Mouse (Mus musculus) hindbrain, embryonic 15.5 days (tissue): ENCODE results near the gene Nagpa. TPM values are rescaled to one million over a fixed set of nuclear protein-coding genes. Genes with fewer than 3 reads are reported as not detected.
"Not testable (repeated sequence)": the region's sequence is repeated elsewhere in the genome, so short reads cannot be mapped to it uniquely, and the experiment has no call there.

Experiments used
- ATAC-seq: fragments of 200-750 bp; cut with Nextera tagmentation; 2 replicates; pipeline ENCODE4 v1.8.0; 2017; ENCODE audit warnings: low read depth, moderate number of reproducible peaks, moderate TSS enrichment; ENCODE audit not compliant: low FRiP score
- H3K27ac ChIP-seq: fragments of 300-500 bp; sonication (generic); replicated peaks from 2 replicates; pipeline ENCODE4 v1.5.1; 2015; ENCODE audit warnings: mild to moderate bottlenecking, inconsistent platforms
- H3K27me3 ChIP-seq: fragments of 300-500 bp; sonication (generic); 2 replicates; pipeline ENCODE4 v1.6.1; 2015; ENCODE audit warnings: control low read depth, inconsistent platforms
- H3K36me3 ChIP-seq: fragments of 300-500 bp; sonication (generic); 2 replicates; pipeline ENCODE4 v1.6.1; 2015; ENCODE audit warnings: control low read depth, inconsistent platforms
- H3K4me1 ChIP-seq: fragments of 300-500 bp; sonication (generic); replicated peaks from 2 replicates; pipeline ENCODE4 v1.6.1; 2015; ENCODE audit warnings: control low read depth, inconsistent platforms
- H3K4me2 ChIP-seq: fragments of 300-500 bp; sonication (generic); 2 replicates; pipeline ENCODE4 v1.6.1; 2015; ENCODE audit warnings: moderate library complexity, mild to moderate bottlenecking, inconsistent platforms
- H3K4me3 ChIP-seq: fragments of 300-500 bp; sonication (generic); 2 replicates; pipeline ENCODE4 v1.5.1; 2015; ENCODE audit warnings: mild to moderate bottlenecking, inconsistent platforms
- H3K9ac ChIP-seq: fragments of 300-500 bp; sonication (generic); 2 replicates; pipeline ENCODE4 v1.6.1; 2015; ENCODE audit warnings: inconsistent platforms
- H3K9me3 ChIP-seq: fragments of 300-500 bp; sonication (generic); 2 replicates; pipeline ENCODE4 v1.6.1; 2016; ENCODE audit warnings: control low read depth, inconsistent platforms
- WGBS: fragments of 180-500 bp; shearing (Covaris S2); methylation state at CpG from one replicate; pipeline ENCODE4 v1.1.7; 2015; 5-methylcytosine and 5-hydroxymethylcytosine counted together
- polyA plus RNA-seq: library from polyadenylated mRNA; unstranded; fragments of >200 nt; fragmentation: Nextera tagmentation; extraction: Ambion mirVana; gene quantifications from 2 replicates; pipeline ENCODE4 v1.2.1, GENCODE M21; 2015

The Nagpa gene
- polyA plus RNA-seq = 12.2 and 13.0 TPM in 2 replicates

DNA sequence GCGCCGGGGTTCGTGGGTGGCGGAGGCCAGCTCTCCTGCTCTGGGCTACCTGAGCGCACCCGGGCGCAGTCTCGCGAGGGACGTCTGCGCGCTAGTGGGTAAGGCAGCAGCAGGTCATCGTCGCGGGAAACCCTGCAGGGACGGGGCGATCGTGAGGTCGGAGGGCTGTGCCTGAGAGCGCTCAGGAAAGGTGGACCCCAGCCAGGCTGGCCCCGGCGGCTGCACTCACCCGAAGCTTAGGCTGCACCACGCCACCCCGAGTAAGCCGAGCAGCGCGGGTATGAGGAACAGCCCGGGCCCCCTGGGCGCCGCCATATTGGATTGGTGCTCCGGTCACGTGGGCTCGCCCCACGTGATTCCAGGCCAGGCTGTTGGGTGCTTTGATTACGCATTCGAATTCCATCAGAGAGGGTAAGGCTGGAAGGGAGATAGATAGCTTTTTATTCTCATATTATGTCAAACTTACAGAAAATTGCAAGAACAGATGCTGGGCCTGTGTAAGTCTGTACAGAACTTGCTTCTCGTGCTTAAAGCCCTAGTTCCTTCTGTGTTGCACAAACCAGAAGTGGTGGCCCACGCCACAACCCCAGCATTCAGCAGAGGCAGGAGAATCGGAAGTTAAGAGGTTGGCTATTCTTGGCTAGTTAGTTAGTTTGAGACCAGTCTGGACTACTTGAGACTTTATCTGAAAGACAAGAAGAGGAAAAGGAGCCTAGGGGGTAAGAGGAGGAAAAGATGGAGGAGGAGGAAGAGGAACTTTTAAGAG lies at the start of gene Nagpa:
TSS of gene Nagpa (minus strand) at position 345 of the 766 bp plus-strand sequence.
- H3K36me3 ChIP-seq = no peaks in the 10 kb centered on the region
- no peaks in the 10 kb centered on the region for H3K9me3 ChIP-seq
- H3K27me3 ChIP-seq = no peaks in the 10 kb centered on the region
- ATAC-seq = peak; percentile 94
- peaks cover 16% of the 10 kb centered on the region for H3K4me1 ChIP-seq
- H3K27ac ChIP-seq = no peak within 1 kb of the TSS; the same call in 1 of the 2 replicates
- peak within 1 kb of the TSS; percentile 62 for H3K9ac ChIP-seq
- WGBS = 4% methylated on average over 39 of the region's 40 CpGs
- peak within 1 kb of the TSS; percentile 86 for H3K4me3 ChIP-seq
- H3K4me2 ChIP-seq = peak within 1 kb of the TSS; percentile 97

DNA sequence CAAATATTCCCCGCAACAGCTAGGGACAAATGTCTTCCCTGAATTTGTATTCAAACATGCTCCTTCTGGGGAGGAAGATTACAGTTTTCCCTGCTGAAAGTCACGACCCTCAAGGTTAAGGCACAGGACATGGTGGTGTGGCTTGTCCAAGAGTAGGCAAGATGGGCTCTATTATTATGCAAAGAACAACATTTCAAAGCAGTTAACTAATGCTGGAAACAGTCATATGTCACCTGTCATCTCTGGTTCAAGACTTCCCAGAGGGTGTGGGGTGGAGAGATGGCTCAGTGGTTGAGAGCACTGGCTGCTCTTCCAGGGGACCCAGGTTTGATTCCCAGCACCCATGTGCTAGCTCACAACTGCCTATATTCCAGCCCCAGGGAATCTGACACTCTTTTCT lies 48.4 kb upstream of the Nagpa start:
- Histone ChIP-seq H3K9me3 (no peaks in the 10 kb centered on the region), H3K4me1 (peaks cover 16% of the 10 kb centered on the region), H3K4me2 (no peak overlapping the region), H3K9ac (no peak overlapping the region), H3K27ac (no peak overlapping the region), H3K36me3 (peaks cover 5% of the 10 kb centered on the region; the same call in 1 of the 2 replicates), H3K27me3 (no peaks in the 10 kb centered on the region), H3K4me3 (no peak overlapping the region)
- WGBS = 90% methylated on average over 2 of the region's 2 CpGs
- ATAC-seq = no peak

DNA sequence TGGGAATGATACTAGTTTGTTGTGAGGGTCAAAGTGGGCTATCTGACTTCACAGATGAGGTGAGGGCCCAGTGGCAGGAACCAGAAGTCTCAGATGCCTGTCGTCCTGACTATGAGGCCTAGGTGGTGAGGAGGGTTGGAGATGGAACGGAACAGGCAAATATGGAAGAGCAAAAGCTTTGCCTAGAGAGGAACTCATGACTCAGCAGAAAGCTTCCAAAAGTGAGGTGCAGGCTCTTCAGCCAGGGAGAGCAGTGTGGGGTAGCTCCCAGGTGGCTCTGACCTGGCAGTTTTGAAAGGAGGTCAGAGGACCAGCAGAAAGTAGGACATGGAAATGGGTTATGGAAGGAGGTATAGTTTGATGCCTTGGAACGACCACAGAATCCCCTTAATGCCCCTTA lies 47.1 kb upstream of the Nagpa start:
- peaks cover 9% of the 10 kb centered on the region for H3K4me1 ChIP-seq
- no peaks in the 10 kb centered on the region for H3K27me3 ChIP-seq
- H3K9me3 ChIP-seq = no peaks in the 10 kb centered on the region
- 87% methylated on average over 3 of the region's 3 CpGs for WGBS
- H3K4me2 ChIP-seq = no peak overlapping the region
- H3K27ac ChIP-seq = no peak overlapping the region
- no peak overlapping the region for H3K9ac ChIP-seq
- H3K36me3 ChIP-seq = peaks cover 6% of the 10 kb centered on the region; the same call in 1 of the 2 replicates
- no peak overlapping the region for H3K4me3 ChIP-seq
- ATAC-seq = no peak

DNA sequence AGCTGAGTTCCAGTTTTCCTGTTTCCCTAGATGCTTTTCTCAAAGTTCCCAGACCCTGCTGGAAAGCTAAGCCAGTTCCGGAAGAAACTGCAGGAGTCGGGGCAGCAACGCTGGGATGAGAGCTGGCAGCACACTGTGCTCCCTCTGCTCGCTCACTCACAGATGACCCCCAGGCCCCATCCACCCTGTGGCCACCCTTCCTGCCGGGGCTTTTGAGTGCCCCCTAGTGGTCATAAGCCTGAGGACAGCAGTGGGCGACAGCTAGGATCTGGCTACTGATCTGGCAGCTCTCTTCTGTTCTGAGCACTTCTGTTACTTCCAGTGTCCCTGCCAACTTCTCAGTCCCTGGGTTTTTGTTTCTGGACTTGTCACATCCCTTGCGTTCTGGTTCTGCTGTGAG lies 40.6 kb upstream of the Nagpa start:
- peaks cover 34% of the 10 kb centered on the region for H3K36me3 ChIP-seq
- no peak; the same call in 1 of the 2 replicates for ATAC-seq

DNA sequence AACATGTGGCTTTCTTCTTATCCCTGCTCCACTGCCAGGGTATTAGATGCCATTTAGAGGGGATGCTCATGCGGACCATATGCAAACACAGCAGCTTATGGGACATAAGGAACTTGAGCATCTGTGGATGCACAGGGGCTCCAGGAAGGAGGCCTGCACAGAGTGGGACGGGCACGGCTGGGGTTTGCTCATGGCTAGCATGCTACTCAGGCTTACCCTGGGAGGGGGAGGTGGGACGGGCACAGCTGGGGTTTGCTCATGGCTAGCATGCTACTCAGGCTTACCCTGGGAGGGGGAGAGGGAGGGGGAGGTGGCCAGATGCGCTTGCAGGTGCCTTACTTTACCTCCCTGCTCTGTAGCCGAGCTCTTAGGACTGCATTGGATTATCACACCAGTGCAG lies 39.1 kb upstream of the Nagpa start:
- no peak overlapping the region for H3K27ac ChIP-seq
- no peak overlapping the region for H3K4me3 ChIP-seq
- H3K4me2 ChIP-seq = no peak overlapping the region
- no peak overlapping the region for H3K9ac ChIP-seq
- H3K4me1 ChIP-seq = no peaks in the 10 kb centered on the region
- no peak for ATAC-seq
- no peaks in the 10 kb centered on the region for H3K9me3 ChIP-seq
- 94% methylated on average over 6 of the region's 6 CpGs for WGBS
- peaks cover 39% of the 10 kb centered on the region for H3K36me3 ChIP-seq
- no peaks in the 10 kb centered on the region for H3K27me3 ChIP-seq

More for the DNA sequence above, 40.6 kb upstream of the Nagpa start:
- H3K4me2 ChIP-seq = no peak overlapping the region
- no peaks in the 10 kb centered on the region for H3K27me3 ChIP-seq
- no peaks in the 10 kb centered on the region for H3K4me1 ChIP-seq
- no peak overlapping the region for H3K27ac ChIP-seq
- no peak overlapping the region for H3K9ac ChIP-seq
- H3K4me3 ChIP-seq = no peak overlapping the region
- H3K9me3 ChIP-seq = no peaks in the 10 kb centered on the region
- WGBS = 38% methylated on average over 7 of the region's 7 CpGs

DNA sequence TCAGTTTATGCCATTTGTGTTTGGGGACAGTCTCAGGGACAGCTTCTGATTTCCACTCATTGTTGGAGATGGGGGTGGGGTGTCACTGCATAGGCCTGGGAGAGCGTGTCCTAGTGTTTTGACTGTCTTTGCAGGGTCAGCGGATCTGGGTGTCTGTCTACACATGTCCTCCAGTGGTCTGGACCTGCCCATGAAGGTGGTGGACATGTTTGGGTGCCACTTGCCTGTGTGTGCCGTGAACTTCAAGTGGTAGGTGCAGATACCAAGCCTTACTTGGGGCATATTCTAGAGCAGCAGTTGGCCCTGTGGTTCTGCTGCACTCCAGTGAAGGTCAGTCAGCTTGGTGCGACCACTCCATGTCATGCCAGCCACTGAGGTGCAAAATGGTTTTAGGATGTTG lies 38.5 kb upstream of the Nagpa start:
- H3K9me3 ChIP-seq = no peaks in the 10 kb centered on the region
- H3K9ac ChIP-seq = no peak overlapping the region
- no peak overlapping the region for H3K4me3 ChIP-seq
- WGBS = 95% methylated on average over 4 of the region's 4 CpGs
- ATAC-seq = no peak
- H3K36me3 ChIP-seq = peaks cover 34% of the 10 kb centered on the region
- no peak overlapping the region for H3K4me2 ChIP-seq
- no peaks in the 10 kb centered on the region for H3K27me3 ChIP-seq
- no peaks in the 10 kb centered on the region for H3K4me1 ChIP-seq
- no peak overlapping the region for H3K27ac ChIP-seq

DNA sequence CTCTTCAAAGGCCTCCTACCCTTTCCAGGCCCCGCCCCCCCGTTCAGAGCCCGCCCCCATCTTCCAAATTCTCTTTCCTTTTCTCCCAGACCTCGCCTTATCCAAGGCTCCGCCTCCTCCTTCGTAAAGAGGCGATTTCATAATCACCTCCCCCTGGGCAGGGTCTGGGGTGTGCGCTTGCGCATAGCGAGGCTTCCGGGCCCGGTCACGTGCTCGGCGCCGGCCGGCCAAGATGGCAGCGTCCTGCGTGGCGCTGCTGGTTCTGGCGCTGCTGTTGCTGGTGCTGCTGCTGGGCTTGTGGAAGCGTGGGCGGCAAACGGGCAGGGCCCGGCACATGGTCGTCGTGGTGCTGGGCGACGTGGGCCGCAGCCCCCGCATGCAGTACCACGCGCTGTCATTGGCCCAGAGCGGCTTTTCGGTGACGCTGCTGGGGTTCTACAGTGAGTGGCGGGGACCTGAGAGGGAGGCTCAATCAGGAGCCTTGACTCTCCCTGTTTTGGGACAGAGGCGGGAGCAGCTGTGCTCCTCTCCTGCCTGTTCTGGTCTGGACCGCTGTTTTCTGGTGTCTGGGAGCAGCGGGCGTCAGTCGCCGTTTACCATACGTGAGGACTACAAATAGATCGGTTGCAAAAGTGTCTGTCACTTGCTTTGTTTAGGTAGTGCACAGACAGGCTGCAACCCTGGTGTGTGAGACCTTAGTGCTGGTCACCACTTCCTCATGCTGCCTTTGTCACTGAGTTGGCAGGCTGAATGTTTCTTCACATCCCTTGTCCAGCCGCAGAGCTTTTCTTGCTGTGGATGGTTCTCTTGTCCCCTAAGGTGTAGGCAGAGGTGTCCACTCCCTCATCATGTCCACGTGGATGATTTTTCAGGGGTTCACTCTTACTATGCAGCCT lies 29.9 kb upstream of the Nagpa start, which contains the start of gene Alg1:
TSS of gene Alg1 (plus strand) at position 204 of the 896 bp plus-strand sequence.
- Histone ChIP-seq H3K9ac (peak within 1 kb of the TSS; percentile 70), H3K27ac (peak within 1 kb of the TSS; percentile 74), H3K27me3 (peaks cover 3% of the 10 kb centered on the region; the same call in 1 of the 2 replicates), H3K4me1 (peaks cover 19% of the 10 kb centered on the region), H3K36me3 (no peaks in the 10 kb centered on the region), H3K4me3 (peak within 1 kb of the TSS; percentile 70), H3K9me3 (no peaks in the 10 kb centered on the region), H3K4me2 (peak within 1 kb of the TSS; percentile 66)
- WGBS = 2% methylated on average over 47 of the region's 47 CpGs
- peak; percentile 97 for ATAC-seq

DNA sequence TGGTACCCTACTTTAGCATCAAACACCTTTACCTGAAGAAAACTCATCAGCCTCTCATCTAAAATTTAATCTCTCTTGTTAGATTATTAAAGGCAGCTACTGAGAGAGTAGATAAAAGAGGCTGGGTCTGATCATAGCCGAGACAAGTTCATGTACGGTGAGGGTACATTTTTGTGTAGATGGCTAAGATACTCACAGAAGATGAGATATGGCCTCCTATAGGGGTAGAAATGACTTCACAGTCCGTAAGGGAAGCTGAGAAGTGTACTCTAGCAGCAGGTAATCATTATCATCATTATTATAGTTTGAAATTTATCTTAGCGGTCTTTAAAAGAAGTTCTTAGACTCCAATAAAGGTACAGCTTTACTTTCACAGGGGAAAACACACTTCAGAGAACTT lies 29.2 kb upstream of the Nagpa start:
- H3K27ac ChIP-seq = no peak overlapping the region
- no peak for ATAC-seq
- H3K9me3 ChIP-seq = no peaks in the 10 kb centered on the region
- 68% methylated on average over 4 of the region's 4 CpGs for WGBS
- H3K4me1 ChIP-seq = peaks cover 19% of the 10 kb centered on the region
- peak overlapping the region; percentile 66 for H3K4me2 ChIP-seq
- peaks cover 3% of the 10 kb centered on the region; the same call in 1 of the 2 replicates for H3K27me3 ChIP-seq
- H3K4me3 ChIP-seq = peak overlapping the region; percentile 70
- H3K36me3 ChIP-seq = no peaks in the 10 kb centered on the region
- no peak overlapping the region for H3K9ac ChIP-seq

DNA sequence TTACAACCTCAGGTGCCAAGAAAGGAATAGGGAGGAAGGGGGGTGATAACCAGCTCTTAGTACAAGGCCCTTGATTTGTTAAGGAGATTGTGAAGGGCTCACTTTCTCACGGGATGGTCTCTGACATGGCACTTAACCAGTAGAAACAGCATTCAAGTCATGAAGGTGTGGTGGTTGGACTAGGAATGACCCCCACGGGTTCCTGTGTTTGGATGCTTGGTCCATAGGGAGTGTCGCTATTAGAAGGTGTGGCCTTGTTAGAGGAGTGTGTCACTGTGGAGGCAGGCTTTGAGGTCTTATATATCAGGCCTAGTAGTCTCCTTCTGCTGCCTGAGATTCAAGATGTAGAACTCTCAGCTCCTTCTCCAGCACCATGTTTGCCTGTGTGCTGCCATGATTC lies 24.3 kb upstream of the Nagpa start:
- ATAC-seq, H3K9me3 ChIP-seq, H3K27ac ChIP-seq, H3K4me1 ChIP-seq, H3K27me3 ChIP-seq, H3K9ac ChIP-seq, H3K36me3 ChIP-seq, H3K4me3 ChIP-seq, H3K4me2 ChIP-seq: not testable (repeated sequence)
- 82% methylated on average over 3 of the region's 3 CpGs for WGBS

DNA sequence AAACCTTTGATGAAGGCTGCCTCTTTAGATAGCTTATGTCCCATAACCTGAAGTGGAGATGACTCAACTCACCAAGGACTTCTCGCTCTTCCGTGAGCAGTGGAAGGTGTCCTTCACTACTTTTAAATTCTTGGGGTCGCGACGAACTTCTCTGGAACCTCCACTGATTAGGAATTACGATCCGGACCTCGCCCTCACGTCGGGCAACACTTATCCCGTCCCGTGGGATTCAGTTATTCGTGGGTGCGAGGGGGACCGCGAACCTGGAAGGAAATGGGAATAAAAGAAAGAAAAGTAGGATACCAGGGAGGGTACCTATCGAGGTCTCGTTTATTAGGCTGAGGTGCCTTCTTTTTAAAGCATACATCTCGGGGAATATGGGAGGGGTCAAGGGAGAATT lies 23.7 kb upstream of the Nagpa start:
- not testable (repeated sequence) for H3K4me1 ChIP-seq, H3K27me3 ChIP-seq, H3K9me3 ChIP-seq, H3K9ac ChIP-seq, ATAC-seq, H3K4me3 ChIP-seq, H3K4me2 ChIP-seq, H3K27ac ChIP-seq, H3K36me3 ChIP-seq
- WGBS = 86% methylated on average over 19 of the region's 19 CpGs

DNA sequence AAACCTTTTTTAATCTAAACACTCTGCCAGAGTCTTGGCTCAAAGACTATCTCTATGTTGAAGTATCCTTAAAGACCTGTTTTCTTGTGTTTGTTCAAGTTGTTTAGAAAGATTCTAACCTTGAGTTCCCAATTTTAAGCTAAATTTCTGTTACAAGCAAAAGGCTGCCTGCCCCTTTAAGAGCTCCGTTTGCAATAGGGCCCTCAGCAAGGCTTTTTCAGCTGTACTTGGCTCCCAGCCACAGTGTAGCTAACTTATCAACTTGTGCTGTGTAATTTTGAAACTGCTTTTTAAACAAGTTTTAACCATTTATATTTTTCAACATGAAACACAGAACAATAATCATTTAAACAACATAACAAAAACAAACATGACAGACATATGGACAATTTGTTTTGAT lies 22.7 kb upstream of the Nagpa start:
- not testable (repeated sequence) for H3K27me3 ChIP-seq, H3K27ac ChIP-seq, H3K4me2 ChIP-seq, H3K9ac ChIP-seq, H3K9me3 ChIP-seq, ATAC-seq, H3K4me3 ChIP-seq, H3K4me1 ChIP-seq, H3K36me3 ChIP-seq
- 13% methylated on average over 1 of the region's 1 CpGs for WGBS

DNA sequence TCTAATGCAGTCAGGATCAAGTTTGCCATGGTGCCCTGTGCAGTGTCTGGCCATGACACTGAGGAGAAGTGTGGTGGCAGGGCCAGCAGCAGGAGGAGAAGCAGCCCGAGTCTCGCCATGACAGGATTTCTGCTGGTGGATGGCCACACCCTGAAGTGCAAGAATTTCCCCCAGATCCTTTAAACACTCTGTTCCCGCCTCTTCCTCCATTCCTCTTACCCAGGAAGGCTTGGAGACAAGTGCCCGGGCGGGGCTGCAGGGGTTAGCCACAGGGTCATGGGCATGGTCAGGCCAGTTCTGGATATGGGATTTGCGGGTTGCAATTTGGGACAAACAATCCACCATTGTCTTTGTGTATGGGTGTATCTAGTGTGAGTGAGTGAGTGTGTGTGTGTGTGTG lies 18.3 kb upstream of the Nagpa start, which contains the start of gene AU021092:
TSS of gene AU021092 (minus strand) at position 160 of the 400 bp plus-strand sequence.
- no peak for ATAC-seq
- no peak within 1 kb of the TSS for H3K27ac ChIP-seq
- 74% methylated on average over 6 of the region's 6 CpGs for WGBS
- H3K4me1 ChIP-seq = no peaks in the 10 kb centered on the region
- H3K36me3 ChIP-seq = no peaks in the 10 kb centered on the region
- H3K27me3 ChIP-seq = 0 out of 2 replicates have a peak, but pooled peaks cover 4% of the 10 kb centered on the region
- H3K9ac ChIP-seq = no peak within 1 kb of the TSS
- H3K4me3 ChIP-seq = no peak within 1 kb of the TSS
- no peak within 1 kb of the TSS for H3K4me2 ChIP-seq
- no peaks in the 10 kb centered on the region for H3K9me3 ChIP-seq
